Mouse (Mus musculus) midbrain, embryonic 12.5 days (tissue): Measurements from ENCODE around the gene Arpc5l. TPM values are rescaled to one million over a fixed set of nuclear protein-coding genes. Genes with fewer than 3 reads are reported as not detected.
A peak's percentile ranks its signal among the peaks of the same experiment; 100 is the strongest.

Experiments used
- ATAC-seq: fragments of 200-750 bp; cut with Nextera tagmentation; 2 replicates; pipeline ENCODE4 v1.8.0; 2017; ENCODE audit warnings: low read depth, moderate TSS enrichment, moderate library complexity; ENCODE audit not compliant: low FRiP score
- H3K27ac ChIP-seq: fragments of 300-500 bp; sonication (generic); replicated peaks from 2 replicates; pipeline ENCODE4 v1.5.1; 2016; ENCODE audit warnings: mild to moderate bottlenecking
- H3K27me3 ChIP-seq: fragments of 300-500 bp; sonication (generic); 2 replicates; pipeline ENCODE4 v1.6.1; 2016; ENCODE audit warnings: mild to moderate bottlenecking
- H3K36me3 ChIP-seq: fragments of 300-500 bp; sonication (generic); 2 replicates; pipeline ENCODE4 v1.6.1; 2016
- H3K4me1 ChIP-seq: fragments of 300-500 bp; sonication (generic); 2 replicates; pipeline ENCODE4 v1.6.1; 2016
- H3K4me2 ChIP-seq: fragments of 300-500 bp; sonication (generic); replicated peaks from 2 replicates; pipeline ENCODE4 v1.6.1; 2016; ENCODE audit warnings: mild to moderate bottlenecking, moderate library complexity
- H3K4me3 ChIP-seq: fragments of 300-500 bp; sonication (generic); 2 replicates; pipeline ENCODE4 v1.5.1; 2016; ENCODE audit warnings: mild to moderate bottlenecking
- H3K9ac ChIP-seq: fragments of 300-500 bp; sonication (generic); replicated peaks from 2 replicates; pipeline ENCODE4 v1.6.1; 2016; ENCODE audit warnings: mild to moderate bottlenecking, moderate library complexity
- H3K9me3 ChIP-seq: fragments of 300-500 bp; sonication (generic); 2 replicates; pipeline ENCODE4 v1.6.1; 2016; ENCODE audit warnings: mild to moderate bottlenecking
- WGBS: fragments of 180-500 bp; shearing (Covaris S2); methylation state at CpG from one replicate; pipeline ENCODE4 v1.1.7; 2016; 5-methylcytosine and 5-hydroxymethylcytosine counted together
- polyA plus RNA-seq: library from polyadenylated mRNA; unstranded; fragments of >200 nt; fragmentation: Nextera tagmentation; extraction: Ambion mirVana; gene quantifications from 2 replicates; pipeline ENCODE4 v1.2.1, GENCODE M21; 2016

Arpc5l gene
- polyA plus RNA-seq, 1 experiment from 2014 or later = 134 TPM

DNA sequence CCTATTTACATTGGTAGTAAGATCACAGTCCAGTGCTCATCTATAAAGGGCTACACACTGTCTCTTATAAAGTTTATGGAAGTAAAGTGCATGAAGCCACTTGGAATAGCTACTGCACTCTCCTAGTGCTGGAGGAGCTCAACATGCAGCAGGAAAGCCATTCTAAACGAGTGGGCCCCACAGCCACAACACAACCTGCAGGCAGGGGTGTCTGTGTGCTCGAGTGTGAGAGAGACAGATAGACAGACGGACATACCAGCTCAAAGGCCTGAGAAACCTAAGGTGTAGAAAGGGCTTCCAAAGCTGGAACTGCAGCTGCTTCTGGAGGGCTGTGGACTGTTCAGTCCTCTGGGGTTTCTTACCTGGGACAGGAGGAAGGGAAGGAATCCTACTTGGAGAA, 11.4 kb downstream of the Arpc5l start:
- Histone ChIP-seq H3K27me3 (no peaks in the 10 kb centered on the region), H3K4me3 (no peak overlapping the region), H3K4me2 (no peak overlapping the region), H3K4me1 (peaks cover 4% of the 10 kb centered on the region; the same call in 1 of the 2 replicates), H3K36me3 (peaks cover 89% of the 10 kb centered on the region), H3K9ac (no peak overlapping the region), H3K27ac (no peak overlapping the region), H3K9me3 (no peaks in the 10 kb centered on the region)
- WGBS = 80% methylated on average over 3 of the region's 3 CpGs
- ATAC-seq = no peak

DNA sequence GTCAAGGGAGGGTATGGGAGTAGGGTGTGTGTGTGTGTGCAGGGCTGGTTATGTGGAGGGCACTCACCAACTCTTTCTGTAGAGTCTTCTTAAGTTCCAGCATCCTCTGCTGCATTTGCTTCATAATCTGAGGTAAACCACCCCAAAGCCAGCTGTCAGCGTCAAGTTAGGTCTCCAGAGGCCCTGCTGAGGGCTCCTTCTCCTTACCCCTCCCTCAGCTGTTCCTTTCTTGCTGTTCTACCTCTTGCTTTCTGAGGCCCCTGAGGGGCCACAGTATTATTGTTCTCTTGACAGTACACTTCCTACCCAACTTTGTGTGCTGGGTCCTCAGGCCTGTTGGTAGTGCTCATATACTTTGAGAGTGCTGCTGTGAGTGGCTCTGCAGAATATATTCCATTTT, 14.9 kb downstream of the Arpc5l start:
- 88% methylated on average over 1 of the region's 1 CpGs for WGBS
- no peak overlapping the region for H3K9ac ChIP-seq
- no peak overlapping the region for H3K4me2 ChIP-seq
- no peaks in the 10 kb centered on the region for H3K4me1 ChIP-seq
- H3K4me3 ChIP-seq = no peak overlapping the region
- H3K36me3 ChIP-seq = peaks cover 88% of the 10 kb centered on the region
- no peaks in the 10 kb centered on the region for H3K9me3 ChIP-seq
- H3K27ac ChIP-seq = no peak overlapping the region
- ATAC-seq = no peak
- H3K27me3 ChIP-seq = no peaks in the 10 kb centered on the region

DNA sequence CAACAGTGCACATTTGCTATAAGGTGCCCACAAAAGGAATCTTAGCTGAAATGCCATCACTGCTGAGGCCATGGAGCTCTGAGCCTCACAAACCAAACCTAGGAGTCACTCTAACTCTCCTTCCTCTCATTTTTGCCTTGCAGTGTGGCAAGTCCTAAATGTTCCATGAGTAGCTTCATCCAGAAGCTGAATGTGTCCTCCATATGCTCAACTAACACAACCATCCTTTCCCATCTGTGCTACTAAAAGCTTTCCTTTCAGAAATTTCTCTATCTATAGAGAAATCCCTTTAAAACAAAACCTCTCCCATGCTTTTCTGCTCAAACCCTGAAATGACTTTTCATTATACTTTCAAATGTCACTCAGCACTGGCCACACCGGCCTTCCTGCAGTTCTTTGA, 26.5 kb downstream of the Arpc5l start:
- ATAC-seq = no peak
- Histone ChIP-seq H3K4me2 (no peak overlapping the region), H3K9me3 (no peaks in the 10 kb centered on the region), H3K27me3 (no peaks in the 10 kb centered on the region), H3K4me1 (no peaks in the 10 kb centered on the region), H3K9ac (no peak overlapping the region), H3K27ac (no peak overlapping the region), H3K4me3 (no peak overlapping the region), H3K36me3 (peaks cover 78% of the 10 kb centered on the region)
- 88% methylated on average over 1 of the region's 1 CpGs for WGBS

DNA sequence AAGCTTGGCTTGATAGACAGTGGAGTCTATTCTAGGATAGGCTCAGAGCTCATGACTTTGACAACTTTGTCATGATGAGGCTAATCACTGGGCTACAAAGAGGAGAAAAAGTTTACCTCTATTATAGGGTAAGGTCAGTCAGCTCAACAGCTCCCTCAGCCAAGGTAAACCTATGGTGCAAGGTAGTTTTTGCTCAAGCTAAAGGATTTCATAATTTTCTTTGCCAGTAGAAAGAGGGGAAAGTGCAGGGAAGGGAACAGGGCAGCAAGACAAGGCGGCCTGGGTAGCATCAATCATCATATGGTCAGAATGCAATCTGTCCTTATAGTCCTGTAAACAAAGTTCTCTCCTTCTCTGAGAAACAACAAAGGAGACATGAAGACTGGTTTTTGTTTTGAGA, 35.1 kb downstream of the Arpc5l start:
- H3K27me3 ChIP-seq = no peaks in the 10 kb centered on the region
- no peaks in the 10 kb centered on the region for H3K4me1 ChIP-seq
- ATAC-seq = no peak
- H3K27ac ChIP-seq = no peak overlapping the region
- H3K9me3 ChIP-seq = no peaks in the 10 kb centered on the region
- H3K9ac ChIP-seq = no peak overlapping the region
- no peak overlapping the region for H3K4me3 ChIP-seq
- no peak overlapping the region for H3K4me2 ChIP-seq
- 97% methylated on average over 1 of the region's 1 CpGs for WGBS
- peaks cover 80% of the 10 kb centered on the region for H3K36me3 ChIP-seq

DNA sequence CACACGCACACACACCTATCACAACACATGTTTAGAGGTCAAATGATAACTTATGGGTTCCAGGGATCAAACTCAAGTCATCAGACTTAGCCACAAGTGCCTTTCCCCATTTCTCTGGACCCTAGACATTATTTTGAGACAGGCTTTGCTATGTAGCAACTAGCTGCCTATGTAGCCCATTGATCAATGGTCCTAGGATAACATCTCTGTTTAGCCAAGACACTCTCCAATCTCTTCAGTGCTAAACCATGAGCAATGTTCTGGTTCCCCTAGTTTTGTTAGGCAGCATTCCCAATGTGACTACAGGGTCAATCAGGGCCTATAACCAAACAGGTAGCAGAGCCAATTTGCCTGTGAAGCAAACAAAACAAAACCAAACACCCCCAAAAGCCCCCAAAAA, 43.4 kb downstream of the Arpc5l start:
- no peak overlapping the region for H3K9ac ChIP-seq
- H3K36me3 ChIP-seq = peaks cover 87% of the 10 kb centered on the region
- H3K27me3 ChIP-seq = no peaks in the 10 kb centered on the region
- no peak for ATAC-seq
- 98% methylated on average over 1 of the region's 1 CpGs for WGBS
- no peak overlapping the region for H3K4me3 ChIP-seq
- no peak overlapping the region for H3K27ac ChIP-seq
- no peak overlapping the region for H3K4me2 ChIP-seq
- H3K4me1 ChIP-seq = no peaks in the 10 kb centered on the region
- H3K9me3 ChIP-seq = no peaks in the 10 kb centered on the region

DNA sequence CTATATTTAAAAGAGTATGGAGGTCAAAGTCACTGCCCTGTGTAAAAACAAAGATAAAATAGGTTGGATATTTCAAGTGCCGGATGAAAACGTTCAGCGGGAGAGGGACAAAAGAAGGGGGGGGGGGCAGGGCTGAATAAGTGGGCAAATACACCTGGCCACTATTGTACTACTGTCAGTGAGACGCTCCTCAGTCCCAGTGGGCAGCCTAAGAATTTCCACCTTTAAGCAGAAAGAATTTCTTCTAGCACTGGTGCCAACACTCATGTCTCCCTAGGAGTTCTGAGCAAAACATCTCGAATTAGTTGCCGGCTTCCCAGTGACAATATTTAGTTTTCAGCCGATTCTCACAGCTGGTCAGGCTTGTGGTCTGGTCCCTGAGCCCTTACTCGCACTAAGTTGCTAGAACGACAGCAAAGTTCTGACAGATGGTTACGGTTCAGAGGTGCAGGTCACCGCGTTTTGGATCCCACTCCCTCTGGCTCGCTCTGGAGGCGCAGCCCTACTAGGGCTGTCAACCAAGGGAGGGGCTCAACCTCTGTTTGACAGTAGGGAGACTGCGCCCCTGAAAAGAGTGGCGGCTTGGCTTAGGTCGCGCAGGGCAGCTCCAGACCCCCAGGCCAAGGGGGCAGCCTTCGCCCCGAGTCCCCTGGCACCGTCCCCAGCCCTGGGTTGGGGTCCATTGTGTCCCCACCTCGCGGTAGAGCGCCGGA, 59.7 kb downstream of the Arpc5l start:
- peak overlapping the region; percentile 89 for H3K4me3 ChIP-seq
- peak overlapping the region; percentile 90 for H3K9ac ChIP-seq
- 6% methylated on average over 25 of the region's 25 CpGs for WGBS
- H3K27me3 ChIP-seq = no peaks in the 10 kb centered on the region
- peak overlapping the region; percentile 84 for H3K4me2 ChIP-seq
- peak; percentile 21 for ATAC-seq
- H3K27ac ChIP-seq = peak overlapping the region; percentile 81
- H3K36me3 ChIP-seq = peaks cover 7% of the 10 kb centered on the region; the same call in 1 of the 2 replicates
- peaks cover 9% of the 10 kb centered on the region for H3K4me1 ChIP-seq
- no peaks in the 10 kb centered on the region for H3K9me3 ChIP-seq

Other genes starting within 250 kb of the Arpc5l start
- gene Nr6a1, start 77.7 kb upstream of the Arpc5l start, polyA plus RNA-seq = 2.8 and 3.0 TPM in 2 replicates
- gene Olfml2a, start 73.4 kb upstream of the Arpc5l start, polyA plus RNA-seq = 2.9 and 3.8 TPM in 2 replicates
- 1.7 and 1.9 TPM in 2 replicates for gene Wdr38, start 7.9 kb upstream of the Arpc5l start, polyA plus RNA-seq
- gene Rpl35, start 276 bp downstream of the Arpc5l start, polyA plus RNA-seq = 938 and 967 TPM in 2 replicates
- gene Golga1, start 60.2 kb downstream of the Arpc5l start, polyA plus RNA-seq = 38.6 and 39.4 TPM in 2 replicates
- gene Scai, start 185.4 kb downstream of the Arpc5l start, polyA plus RNA-seq = 15.5 and 17.8 TPM in 2 replicates
- gene Ppp6c, start 221.1 kb downstream of the Arpc5l start, polyA plus RNA-seq = 82.9 and 84.5 TPM in 2 replicates